Mouse (Mus musculus): ENCODE results near the gene Mrpl38.
"Not testable (repeated sequence)": the region's sequence is repeated elsewhere in the genome, so short reads cannot be mapped to it uniquely, and the experiment has no call there.

Mrpl38 gene

DNA sequence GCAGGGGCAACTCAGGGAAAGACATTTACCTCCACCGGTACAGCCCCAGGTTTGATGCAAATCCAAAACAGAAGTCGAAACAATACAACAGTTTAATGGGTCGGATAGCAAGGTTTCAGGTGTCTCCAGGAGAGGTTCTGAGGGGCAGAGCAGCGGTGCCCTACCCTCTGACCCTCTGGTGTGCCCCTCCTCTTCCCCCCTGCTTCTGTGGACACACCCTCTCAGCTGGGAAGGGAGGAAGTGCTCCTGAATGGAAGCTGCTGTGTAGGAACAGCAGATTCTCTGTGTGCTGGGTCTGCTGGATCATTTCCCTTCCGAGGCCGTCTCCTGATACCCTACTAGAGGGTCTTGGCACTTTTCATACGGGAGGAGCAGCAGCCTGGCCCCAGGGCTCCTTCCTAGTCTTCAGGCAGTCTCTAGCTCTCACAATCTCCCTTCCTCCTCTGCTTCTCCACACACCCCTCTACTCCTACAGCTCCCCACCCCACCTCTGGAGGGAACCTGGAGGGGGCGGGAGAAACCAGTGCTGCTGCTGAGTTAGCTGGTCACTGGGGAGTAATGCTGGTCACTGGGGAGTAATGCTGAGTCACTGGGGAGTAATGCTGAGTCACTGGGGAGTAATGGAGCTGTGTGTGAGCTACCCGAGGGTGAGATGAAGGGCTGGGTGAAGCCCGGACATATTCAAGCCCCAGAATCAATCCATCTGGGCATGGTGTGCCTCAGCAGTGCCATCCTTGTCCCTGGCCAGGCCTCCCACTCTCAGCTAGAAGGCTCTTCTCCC lies 3.7 kb upstream of the Mrpl38 start:
- no peak for DNase-seq

DNA sequence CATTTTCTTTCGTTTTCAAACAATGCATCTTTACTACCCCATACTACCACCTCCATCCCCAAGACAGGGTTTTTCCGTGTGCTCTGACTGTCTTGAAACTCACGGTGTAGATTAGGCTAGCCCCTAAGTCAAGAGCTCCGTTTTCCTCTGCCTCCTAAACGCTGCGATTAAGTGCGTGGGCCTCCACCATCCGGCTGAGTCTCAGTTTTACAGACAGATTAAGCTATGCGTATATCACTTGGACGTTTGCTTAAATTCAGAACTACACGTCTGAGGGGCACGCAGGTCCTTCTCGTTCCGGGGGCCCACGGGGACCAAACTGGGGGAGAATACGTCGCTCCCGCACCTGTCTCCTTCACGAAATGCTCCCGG lies 586 bp downstream of the Mrpl38 start:
- DNase-seq: no peak

DNA sequence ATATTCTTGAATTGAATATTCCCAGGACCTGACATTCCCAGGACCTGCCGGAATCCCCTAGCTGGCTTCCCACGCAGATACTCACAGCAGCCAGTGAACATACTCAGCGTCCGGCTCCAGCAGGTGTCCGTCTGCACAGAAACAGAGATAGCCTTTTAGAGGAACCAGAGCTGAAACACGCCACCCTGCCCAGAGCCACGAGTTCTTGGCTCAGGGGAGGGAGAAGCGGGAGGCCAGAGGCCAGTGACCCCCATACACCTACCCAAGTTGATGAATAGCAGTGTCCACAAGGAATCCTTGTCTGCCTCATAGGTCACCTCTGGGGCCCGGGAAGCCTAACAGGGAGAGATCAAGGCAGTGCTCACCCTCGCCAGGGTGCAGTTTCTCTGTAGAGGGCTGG lies 4.5 kb downstream of the Mrpl38 start:
- no peak for DNase-seq

DNA sequence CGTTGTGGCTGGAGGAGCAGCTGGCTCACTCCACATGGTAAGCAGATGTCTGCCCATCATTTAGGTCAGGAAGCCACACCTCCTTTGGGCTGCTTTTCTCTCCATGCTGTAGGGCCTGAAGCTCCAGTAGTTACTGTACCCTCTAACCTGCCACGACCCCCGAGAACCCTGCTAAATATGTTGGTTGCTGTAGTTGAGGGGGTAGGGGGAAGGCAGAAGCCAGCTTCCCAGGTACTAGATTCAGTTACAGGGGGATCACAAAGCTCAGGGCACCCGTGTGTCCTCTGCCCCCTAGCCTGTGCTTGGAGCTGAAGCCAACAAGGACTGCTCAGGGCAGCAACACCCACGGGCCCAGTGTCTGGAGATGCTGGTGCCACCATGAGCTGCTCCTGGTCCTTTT lies 5.2 kb downstream of the Mrpl38 start:
- DNase-seq: no peak

DNA sequence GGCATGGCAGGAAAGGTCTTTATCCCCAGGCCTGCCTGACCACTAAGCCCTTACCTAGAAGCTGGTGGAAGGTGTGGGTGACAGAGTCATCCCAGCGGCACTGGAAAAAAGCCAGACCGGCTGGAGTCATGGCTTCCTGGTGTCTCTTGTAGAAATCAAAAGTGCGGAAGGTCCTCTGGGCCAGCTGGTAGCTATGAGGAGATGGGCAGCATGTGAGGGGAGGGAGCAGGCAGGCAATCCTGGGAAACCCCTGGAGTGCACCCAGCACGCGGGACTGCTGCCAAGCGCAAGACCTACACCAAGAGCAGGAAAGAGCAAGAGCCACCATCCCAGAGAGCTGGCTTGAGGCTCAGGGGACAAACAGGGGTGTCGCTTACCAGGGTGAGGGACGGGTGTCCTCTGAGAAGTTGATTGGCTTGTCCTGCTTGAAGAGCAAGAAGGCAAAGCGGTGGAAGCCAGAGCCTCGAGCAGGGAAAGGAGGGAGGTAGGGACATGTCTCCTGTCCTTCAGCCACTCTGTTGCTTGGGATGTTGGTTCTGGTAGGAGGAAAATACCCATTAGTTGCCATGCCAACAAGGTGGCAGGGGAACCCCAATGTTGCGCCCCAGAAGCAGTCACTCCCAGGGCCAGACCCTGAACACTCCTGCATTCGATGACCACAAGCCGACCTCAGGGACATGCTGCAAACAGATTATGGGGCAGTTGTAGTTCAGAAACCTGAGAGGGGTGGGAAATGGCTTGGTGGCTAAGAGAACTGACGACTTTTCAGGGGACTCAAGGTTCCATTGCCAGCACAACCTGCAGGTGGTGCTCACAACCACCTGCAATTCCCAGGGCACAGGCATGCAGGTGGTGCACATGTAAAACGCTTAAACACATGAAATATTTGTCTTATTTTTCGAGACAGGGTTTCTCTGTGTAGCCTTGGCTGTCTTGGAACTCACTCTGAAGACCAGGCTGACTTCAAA lies 6.0 kb downstream of the Mrpl38 start:
- DNase-seq: no peak

DNA sequence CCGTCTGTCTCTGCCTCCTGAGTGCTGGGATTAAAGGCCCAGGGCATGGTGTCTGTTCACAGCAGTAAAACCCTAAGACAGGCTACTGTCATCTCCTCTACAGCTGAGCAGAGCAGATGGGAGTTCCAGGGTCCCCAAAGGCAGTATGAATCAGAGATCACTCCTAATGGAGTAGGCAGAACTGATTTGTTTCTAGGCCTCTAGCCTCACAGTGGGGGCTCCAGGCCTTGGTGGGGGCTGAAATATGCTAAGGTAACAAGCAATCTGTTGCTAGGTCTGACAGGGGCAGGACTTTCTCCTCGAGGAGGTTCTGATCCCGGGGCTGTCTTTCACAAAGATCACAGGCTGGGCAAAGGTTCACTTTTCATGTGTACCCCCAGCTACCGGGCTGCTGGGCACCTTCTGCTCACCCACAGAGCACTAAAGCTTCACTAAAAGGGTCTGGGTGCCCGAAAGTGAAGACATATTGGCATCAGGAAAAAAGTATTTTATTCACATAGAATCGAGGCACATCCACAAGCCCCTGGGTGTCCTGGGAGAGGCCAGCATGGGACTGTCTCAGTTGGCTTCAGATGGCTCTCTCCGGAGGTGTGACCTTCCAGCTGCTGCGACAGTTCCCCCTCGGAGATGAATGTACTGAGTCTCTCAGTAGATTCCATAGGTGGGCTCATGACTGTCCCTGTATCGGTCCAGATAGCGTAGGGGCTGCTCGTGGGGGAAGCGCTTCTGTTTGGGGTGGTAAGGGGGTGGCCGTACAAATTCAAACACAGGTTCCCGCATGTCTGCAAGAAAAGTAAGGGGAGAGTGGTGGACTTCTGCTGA lies 7.1 kb downstream of the Mrpl38 start:
- DNase-seq: no peak

DNA sequence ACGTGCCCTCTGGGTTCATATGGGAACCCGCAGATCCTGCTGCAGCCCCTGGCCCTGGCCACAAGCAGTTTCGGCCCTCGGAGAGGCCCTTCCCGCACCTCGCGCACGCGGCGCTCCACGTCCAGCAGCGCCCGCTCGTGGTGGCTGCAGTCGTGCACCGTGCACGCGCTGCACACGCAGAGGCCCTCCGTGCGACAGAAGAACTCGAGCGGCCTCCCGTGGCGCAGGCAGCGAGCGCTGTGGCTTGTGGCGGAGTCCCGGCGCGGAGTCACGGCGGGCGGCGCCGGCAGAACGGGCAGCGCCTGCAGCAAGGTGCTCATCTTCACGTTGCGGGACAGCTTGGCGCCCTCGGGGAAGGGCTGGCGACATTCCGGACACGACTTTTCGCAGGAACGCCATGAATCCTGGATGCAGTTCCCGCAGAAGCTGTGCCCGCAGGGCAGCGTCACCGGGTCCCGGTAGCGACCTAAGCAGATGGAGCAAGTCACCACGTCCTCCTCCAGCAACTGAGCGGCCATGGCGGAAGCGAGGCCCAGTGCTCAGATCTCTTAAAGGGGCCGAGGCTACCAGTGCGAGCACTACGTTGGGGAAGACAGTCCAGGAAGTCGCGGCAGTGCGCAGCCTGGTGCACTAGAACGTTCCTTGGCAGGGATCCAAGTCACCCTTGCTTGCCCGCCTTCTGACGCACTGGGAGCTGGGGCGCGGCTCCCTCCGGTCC lies 8.0 kb downstream of the Mrpl38 start, which contains the start of gene Trim65:
Trim65 (minus strand) TSS at position 641 of the 718 bp plus-strand sequence.
- DNase-seq: peak; percentile 86 to 90

DNA sequence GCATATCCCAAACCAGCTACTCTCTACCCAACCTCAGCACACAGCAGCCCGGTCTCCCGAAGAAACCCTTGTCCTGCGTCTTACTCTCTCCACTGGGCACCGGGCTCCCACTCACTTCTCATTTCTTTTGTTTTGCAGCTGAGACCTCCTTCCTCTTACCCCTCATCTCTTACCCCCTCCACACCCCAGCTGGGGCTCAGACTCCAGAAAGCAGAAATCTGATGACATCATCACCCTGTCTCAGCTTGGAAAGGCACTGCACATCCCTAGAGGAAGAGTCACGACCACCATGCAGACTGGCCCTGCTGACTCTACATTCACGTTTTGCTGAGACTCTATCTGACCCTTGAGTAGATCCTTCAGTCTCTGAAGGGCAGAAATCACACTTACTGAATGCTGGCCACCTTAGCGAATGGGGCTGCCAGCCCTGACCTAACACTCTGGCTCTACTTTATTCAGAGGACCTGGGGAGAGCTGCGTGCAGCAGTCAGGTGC lies 8.6 kb downstream of the Mrpl38 start:
- DNase-seq: peak; percentile 40 to 43

DNA sequence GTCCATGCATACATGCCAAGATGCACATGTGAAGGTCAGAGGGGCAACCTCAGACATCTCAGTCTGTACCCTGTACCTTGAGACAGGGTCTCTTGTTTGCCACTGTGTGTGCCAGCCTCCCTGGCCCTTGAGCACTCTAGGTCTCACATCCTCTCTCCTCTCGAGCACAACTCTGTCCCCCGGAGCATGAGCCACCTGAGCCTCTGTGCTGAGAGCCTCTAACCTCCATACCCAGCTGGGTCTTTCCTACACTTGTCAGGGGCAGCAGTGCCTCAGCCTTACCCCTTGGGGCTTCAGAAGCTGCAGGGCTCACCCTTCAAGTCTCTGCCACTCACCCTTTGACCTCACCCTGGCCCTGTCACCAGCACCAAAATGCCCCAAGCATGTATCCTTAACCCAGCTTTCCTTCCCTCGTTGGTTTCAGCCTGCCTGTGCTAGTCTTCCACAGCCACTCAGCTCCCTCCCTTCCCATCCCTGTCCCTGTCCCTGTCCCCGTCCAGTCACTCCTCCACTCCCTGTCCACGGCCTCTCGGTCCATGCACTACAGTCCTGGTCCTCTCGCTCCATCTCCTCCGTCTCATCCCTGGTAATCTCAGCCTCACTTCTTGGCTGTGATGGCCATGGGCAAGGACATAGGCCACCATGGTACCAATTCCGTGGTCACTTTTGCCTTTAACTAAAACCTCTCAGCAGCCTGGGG lies 9.4 kb downstream of the Mrpl38 start:
- no peak for DNase-seq

DNA sequence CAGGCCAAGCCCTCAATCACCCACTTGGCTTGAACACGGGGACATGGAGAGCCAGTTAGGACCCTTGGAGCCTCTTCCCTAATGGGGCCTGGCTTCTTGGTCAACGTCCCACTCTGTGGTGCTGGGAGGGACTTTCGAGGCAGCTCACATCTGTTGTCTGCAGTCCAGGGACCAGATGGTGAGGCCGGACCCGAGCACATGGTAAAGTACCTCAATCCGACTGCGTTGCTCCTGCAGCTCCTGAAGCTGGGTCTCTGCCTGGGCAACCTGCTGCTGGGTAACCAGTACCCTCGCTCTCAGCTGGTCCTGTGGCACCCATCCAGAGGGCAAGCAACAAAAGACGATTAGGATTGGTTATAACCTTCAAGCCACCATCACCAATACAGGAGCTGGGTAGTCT lies 10.7 kb downstream of the Mrpl38 start:
- DNase-seq: no peak

DNA sequence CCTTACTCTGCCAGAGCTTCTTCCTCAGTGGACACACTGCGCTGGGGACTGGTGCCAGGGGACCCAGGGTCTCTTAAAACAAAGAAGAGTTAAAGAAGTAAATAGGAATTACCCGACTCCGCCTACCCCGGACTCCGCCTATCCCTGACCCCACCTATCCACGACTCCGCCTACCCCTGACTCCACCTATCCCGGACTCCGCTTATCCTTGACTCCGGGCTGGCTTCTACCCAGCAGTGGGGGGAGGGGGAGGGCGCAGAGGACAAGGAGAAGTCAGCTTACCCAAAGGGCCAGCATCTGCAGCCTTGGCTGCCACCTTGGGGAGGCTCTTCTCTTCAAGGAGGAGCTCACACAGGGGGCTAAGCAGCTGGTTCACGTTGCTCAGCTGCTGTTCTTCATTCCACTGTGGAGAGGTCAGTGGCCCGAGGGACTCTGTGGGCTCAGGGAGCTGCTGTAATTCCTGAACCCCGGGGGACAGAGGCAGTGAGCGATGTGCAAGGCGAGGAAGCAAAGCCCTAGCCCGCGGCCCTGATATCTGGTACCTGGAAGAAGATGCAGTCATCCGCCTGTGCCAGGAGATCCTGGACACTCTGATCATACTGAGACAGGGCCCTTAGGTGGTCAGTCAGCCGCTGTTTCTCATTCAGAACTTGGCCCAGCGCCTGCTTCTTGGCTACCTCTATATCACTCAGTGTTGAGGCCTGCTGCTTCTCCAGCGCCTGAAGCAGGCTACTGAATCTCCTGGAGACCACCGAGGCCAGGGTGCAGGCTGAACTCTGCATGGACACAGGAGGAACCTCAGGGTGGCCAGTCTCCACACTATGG lies 11.3 kb downstream of the Mrpl38 start, which contains the start of gene Trim47:
Trim47 (minus strand) TSS at position 55 of the 825 bp plus-strand sequence.
- no peak for DNase-seq

DNA sequence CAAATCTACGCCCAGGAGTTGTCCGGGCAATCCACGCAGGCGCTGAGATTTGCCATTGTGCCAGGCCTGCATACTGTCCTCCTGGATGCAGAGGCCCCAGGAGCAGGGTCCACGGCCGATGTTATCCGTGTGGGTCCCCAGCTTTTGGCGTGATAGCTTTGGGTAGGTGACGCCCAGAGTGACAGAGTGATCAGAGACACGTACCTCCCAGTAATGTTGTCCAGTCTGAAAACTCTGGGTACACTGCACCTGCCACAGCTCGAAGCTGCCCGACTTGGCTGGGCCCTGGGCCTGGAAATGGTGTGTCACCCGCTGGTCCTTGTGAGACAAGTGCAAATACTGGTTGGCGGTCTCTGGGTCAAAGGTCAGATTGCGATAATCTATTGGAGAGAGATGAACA lies 12.4 kb downstream of the Mrpl38 start:
- DNase-seq: no peak

DNA sequence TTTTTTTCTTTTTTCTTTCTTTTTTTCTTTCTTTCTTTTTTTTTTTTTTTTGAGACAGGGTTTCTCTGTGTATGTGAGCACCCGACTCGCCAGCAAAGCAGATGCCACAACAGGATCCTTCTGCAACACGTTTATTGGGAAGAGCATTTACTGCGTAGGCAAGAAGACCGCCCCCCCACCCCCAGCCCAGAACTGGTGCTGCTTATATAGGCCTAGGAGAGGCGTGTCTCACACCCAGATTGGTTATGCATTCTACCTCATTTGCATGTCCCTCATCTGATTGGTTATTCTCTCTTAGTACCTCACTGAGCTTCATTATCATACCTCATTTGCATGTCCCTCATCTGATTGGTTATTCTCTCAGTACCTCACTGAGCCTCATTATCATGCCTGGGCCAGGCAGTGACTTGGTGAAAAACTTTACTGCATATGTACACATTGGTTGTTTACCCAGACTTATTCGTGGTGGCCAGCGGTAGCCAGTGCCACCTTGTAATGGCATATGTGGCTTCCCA lies 16.9 kb downstream of the Mrpl38 start:
- not testable (repeated sequence) for DNase-seq

DNA sequence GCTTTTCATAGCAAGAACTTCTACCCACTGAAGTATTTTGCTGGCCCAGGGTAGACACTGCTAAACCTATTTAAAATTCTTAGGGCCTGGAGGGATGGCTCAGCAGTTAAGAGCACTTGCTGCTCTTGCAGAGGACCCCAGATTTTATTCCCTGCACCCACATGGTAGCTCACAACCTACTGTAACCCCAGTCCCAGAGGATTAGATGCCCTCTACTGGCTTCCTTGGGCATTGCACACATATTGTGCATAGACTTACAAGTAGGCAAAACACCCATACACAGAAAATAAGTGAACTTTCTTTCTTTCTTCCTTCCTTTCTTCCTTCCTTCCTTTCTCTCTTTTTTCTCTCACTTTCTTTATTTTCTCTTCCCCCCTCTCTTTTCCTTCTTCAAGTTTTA lies 20.8 kb downstream of the Mrpl38 start:
- peak; percentile 41 to 42 for DNase-seq

DNA sequence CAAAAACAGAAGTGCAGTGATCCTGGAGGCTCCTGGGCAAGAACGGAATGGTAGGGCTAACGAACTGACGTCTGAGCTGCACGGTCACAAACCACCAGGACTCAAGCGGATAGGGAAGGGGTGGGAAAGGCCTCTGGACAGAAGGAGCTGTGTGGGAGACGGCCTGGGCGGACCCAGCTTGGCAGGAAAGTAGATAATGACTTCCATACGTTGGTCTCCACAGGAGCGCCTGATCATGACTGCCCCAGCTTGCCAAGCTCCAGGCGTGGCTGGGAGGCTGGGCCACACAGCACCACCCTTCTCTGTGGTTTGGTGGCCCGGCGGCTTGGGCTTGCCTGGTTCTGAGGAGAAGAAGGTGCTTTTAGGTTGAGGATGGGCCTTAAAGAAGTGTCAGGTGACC lies 21.4 kb downstream of the Mrpl38 start:
- DNase-seq: no peak

DNA sequence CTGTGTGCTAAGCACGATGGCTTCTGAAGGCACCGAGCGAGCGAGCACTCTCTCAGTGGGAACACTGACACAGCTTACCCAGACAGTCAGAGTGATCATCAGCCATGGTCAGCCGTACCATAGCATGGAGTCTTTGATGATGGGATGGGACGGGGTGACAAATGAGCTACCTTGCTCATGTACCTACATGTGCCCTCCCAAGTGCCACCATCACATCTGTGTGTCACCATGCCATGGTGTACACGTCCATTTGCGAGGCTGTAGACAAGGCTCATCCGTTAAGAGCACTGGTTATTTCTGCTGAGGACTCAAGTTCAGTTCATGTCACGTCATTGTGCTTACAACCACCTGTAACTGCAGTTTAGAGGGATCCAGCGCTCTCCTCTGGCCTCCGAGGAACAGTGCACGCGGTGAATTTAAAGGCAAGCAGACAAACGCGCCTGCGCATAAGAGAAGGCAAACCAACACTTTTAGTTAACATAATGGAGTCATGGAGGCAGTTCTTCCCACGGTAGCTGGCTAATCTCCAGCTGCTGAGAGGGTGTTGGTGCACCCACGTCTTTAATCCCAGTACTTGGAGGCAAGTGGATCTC lies 27.0 kb downstream of the Mrpl38 start:
- DNase-seq: no peak

DNA sequence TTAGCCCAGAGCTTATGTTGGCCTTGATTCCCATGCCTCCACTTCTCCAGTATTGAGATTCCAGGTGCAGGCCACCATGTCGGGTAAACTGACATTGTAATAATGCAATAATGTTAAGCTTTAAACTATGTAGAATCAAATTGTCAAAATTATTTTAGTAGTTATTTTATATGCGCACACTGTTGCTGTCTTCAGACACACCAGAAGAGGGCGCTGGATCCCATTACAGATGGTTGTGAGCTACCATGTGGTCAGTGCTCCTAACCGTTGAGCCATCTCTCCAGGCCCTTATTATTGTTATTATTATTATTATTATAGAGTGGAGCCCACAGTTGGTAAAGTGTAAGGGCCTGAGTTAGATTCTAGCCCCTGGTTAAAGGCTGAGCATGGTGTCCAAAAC lies 27.6 kb downstream of the Mrpl38 start:
- no peak for DNase-seq

DNA sequence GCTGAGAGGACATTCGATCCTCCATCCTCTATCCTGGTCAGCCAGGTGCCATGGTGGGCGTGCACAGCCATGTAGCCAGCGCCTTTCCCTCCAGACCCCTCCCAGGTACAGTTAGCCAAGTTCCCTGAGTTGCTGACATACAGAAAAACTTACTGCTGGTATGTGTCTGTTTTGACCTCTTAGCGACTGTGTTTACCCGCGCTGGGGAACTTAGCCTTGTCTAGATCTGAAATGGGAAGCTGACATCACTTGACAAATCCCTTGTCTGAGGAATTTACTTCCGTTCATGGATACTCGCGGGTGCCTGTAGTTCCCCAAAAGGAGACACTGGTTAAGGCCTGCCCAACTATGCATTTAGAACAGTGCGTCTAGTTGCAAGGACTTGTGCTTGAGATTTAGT lies 28.1 kb downstream of the Mrpl38 start:
- DNase-seq: no peak

DNA sequence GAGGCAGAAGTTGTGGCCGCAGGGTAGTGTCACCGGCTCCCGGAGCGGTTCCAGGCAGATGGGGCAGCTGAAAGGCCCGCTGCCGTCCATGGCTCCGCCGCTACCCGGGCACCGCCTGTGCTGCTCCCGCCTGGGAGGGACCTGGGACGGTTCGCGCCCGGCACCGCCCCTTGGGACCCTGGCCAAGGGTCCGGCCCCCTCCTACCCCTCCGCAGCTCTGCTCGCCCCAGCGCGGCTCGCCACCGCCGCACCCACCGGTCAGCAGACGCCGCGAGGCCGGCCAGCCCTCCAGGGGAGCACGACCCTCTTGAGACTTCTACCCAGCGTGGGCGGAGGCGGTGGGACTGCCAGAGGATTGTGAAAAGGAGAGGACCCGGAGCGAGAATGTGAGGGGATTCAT lies 28.5 kb downstream of the Mrpl38 start:
- DNase-seq: no peak
